Mouse (Mus musculus) liver, adult 2 months (tissue): ENCODE results near the gene 1700003E16Rik. TPM values are rescaled to one million over a fixed set of nuclear protein-coding genes. Genes with fewer than 3 reads are reported as not detected.

Source experiments
- DNase-seq: peaks from one replicate; pipeline ENCODE4 v3.0.0-alpha.2; 2011; ENCODE audit warnings: low read depth, low spot score; ENCODE audit errors: extremely low read depth
- H3K27ac ChIP-seq: fragments of 200-500 bp; replicated peaks from 2 replicates; pipeline ENCODE4 v1.5.1; 2012; ENCODE audit warnings: low read depth, mild to moderate bottlenecking, control low read depth, inconsistent platforms, low read length; ENCODE audit not compliant: insufficient read depth
- H3K27me3 ChIP-seq: fragments of 200-500 bp; 2 replicates; pipeline ENCODE4 v1.6.1; 2012; ENCODE audit warnings: mild to moderate bottlenecking, moderate library complexity, low read length, inconsistent platforms; ENCODE audit not compliant: control insufficient read depth, insufficient read depth
- H3K36me3 ChIP-seq: fragments of 200-500 bp; 2 replicates; pipeline ENCODE4 v1.6.1; 2012; ENCODE audit warnings: low read length, inconsistent platforms; ENCODE audit not compliant: control insufficient read depth, insufficient read depth
- H3K4me1 ChIP-seq: fragments of 200-500 bp; 2 replicates; pipeline ENCODE4 v1.6.1; 2011; ENCODE audit warnings: low read length; ENCODE audit not compliant: control insufficient read depth, insufficient read depth
- H3K4me3 ChIP-seq: fragments of 200-500 bp; 2 replicates; pipeline ENCODE4 v1.5.1; 2011; ENCODE audit warnings: low read depth, mild to moderate bottlenecking, control low read depth, low read length, moderate library complexity; ENCODE audit not compliant: insufficient read depth
- H3K79me2 ChIP-seq: fragments of 200-500 bp; 2 replicates; pipeline ENCODE4 v1.6.1; 2012; ENCODE audit warnings: inconsistent platforms, mild to moderate bottlenecking, low read length, moderate library complexity; ENCODE audit not compliant: control insufficient read depth, insufficient read depth
- H3K9ac ChIP-seq: fragments of 200-500 bp; 2 replicates; pipeline ENCODE4 v1.6.1; 2012; ENCODE audit warnings: low read depth, mild to moderate bottlenecking, control low read depth, inconsistent platforms, low read length
- CTCF ChIP-seq: fragments of 200-500 bp; IDR thresholded peaks from 2 replicates; pipeline ENCODE4 v1.5.1; 2011; ENCODE audit warnings: low read depth, low read length, control low read depth
- POLR2A ChIP-seq: fragments of 200-500 bp; IDR thresholded peaks from 2 replicates; pipeline ENCODE4 v1.6.1; 2011; ENCODE audit warnings: low read length, control low read depth; ENCODE audit not compliant: insufficient read depth; ENCODE audit errors: extremely low read depth
- WGBS: fragments of 180-500 bp; shearing (Covaris S2); methylation state at CpG from one replicate; pipeline ENCODE4 v1.1.7; 2018; 5-methylcytosine and 5-hydroxymethylcytosine counted together
- polyA plus RNA-seq: library from polyadenylated mRNA; depleted of rRNA; stranded (reverse); fragments of >200 nt; gene quantifications from 2 replicates; pipeline ENCODE4 v1.2.3, GENCODE M21; 2012
- total RNA-seq: library from RNA; depleted of rRNA; stranded (reverse); fragments of >200 nt; gene quantifications from 2 replicates; pipeline ENCODE4 v1.2.3, GENCODE M21; 2014

The 1700003E16Rik gene
- total and polyA plus RNA-seq, 2 experiments: 0.09 to 0.22 TPM

DNA sequence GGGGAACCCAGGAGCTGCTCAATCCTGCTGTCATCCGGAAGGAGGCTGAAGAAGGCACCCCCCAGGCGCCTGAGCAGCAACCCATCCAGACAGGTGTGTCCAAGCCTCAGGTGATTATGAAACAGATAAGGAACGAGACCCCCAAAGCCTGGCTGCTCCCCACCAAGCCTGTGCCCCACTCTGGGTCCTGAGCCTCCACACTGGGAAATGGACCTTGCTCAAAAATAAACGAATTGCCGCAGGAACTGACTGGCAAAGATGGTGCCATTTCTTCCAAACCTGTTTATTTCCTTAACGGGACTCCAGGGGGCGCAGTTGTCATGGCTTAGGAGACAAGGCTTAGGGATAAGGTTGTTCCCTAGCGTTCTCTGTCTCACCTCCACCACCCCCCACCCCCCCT lies 6.5 kb downstream of the 1700003E16Rik start:
- Histone ChIP-seq H3K27me3 (no peaks in the 10 kb centered on the region), H3K4me3 (peak overlapping the region; percentile 44), H3K79me2 (peaks cover 6% of the 10 kb centered on the region; the same call in 1 of the 2 replicates), H3K9ac (peak overlapping the region; percentile 84; the same call in 1 of the 2 replicates), H3K27ac (peak overlapping the region; percentile 68), H3K36me3 (no peaks in the 10 kb centered on the region), H3K4me1 (peaks cover 5% of the 10 kb centered on the region; the same call in 1 of the 2 replicates)
- WGBS: 1% methylated on average over 8 of the region's 8 CpGs
- TF ChIP-seq CTCF (peak; percentile 60), POLR2A (no peak)
- peak; percentile 74 for DNase-seq

DNA sequence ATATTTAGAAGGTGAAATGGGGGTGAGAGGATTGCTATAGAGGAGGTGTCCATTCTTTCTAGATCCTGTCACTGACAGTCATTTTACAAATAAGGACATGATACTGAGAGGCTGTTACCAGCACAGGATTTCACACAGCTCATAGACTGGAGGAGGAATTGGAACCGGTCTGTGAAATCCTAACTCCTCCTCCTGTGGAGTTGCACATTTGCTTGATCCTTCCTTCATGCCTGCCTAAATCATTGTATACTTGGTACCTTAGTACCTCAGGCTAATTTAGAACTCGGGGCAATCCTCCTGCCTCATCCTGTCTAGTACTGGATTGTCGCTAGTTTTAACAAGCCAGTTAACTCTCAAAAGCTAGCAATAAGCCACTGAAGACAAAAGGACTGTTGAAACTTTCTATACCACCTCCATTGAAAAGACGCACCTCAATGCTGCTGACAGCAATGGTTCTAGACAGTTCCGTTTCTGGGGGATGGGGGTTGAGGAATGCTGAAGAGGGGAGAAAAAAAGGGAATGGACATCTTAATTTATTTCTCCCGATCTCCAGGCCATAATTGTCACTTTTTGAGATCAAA lies 8.9 kb downstream of the 1700003E16Rik start:
- peaks cover 5% of the 10 kb centered on the region; the same call in 1 of the 2 replicates for H3K4me1 ChIP-seq
- H3K4me3 ChIP-seq: peak overlapping the region; percentile 48
- WGBS: 2% methylated on average over 6 of the region's 6 CpGs
- peak; percentile 58 for DNase-seq
- peak overlapping the region; percentile 63 for H3K9ac ChIP-seq
- no peaks in the 10 kb centered on the region for H3K27me3 ChIP-seq
- H3K27ac ChIP-seq: peak overlapping the region; percentile 42
- H3K79me2 ChIP-seq: peaks cover 17% of the 10 kb centered on the region; the same call in 1 of the 2 replicates
- H3K36me3 ChIP-seq: no peaks in the 10 kb centered on the region
- TF ChIP-seq POLR2A (no peak), CTCF (no peak)

GRCm38 (mm10) chr6:83165607-83166242 lies 9.5 kb downstream of the 1700003E16Rik start, which contains the start of gene Dctn1:
Gene Dctn1, plus strand, starts transcription at chr6:83165920.
- Histone ChIP-seq H3K27me3 (no peaks in the 10 kb centered on the region), H3K4me3 (peak within 1 kb of the TSS; percentile 84), H3K4me1 (peaks cover 5% of the 10 kb centered on the region; the same call in 1 of the 2 replicates), H3K27ac (peak within 1 kb of the TSS; percentile 86), H3K9ac (peak within 1 kb of the TSS; percentile 89), H3K36me3 (no peaks in the 10 kb centered on the region), H3K79me2 (peaks cover 18% of the 10 kb centered on the region)
- TF ChIP-seq CTCF (peak; percentile 76), POLR2A (peak; percentile 62; the same call in 1 of the 2 replicates)
- under 1% methylated on average over 58 of the region's 58 CpGs for WGBS
- peak; percentile 84 for DNase-seq

- H3K36me3 ChIP-seq: no peaks in the 10 kb centered on the region
- H3K9ac ChIP-seq: peak overlapping the region; percentile 89
- peak; percentile 35 for DNase-seq
- under 1% methylated on average over 12 of the region's 12 CpGs for WGBS
- peaks cover 23% of the 10 kb centered on the region for H3K79me2 ChIP-seq
- H3K4me3 ChIP-seq: peak overlapping the region; percentile 84
- no peak for TF ChIP-seq CTCF
- TF ChIP-seq POLR2A: no peak
- H3K27ac ChIP-seq: peak overlapping the region; percentile 58
- H3K27me3 ChIP-seq: no peaks in the 10 kb centered on the region
- peaks cover 5% of the 10 kb centered on the region; the same call in 1 of the 2 replicates for H3K4me1 ChIP-seq
Observed at GRCm38 (mm10) chr6:83166243-83166630, 10.0 kb downstream of the 1700003E16Rik start.

DNA sequence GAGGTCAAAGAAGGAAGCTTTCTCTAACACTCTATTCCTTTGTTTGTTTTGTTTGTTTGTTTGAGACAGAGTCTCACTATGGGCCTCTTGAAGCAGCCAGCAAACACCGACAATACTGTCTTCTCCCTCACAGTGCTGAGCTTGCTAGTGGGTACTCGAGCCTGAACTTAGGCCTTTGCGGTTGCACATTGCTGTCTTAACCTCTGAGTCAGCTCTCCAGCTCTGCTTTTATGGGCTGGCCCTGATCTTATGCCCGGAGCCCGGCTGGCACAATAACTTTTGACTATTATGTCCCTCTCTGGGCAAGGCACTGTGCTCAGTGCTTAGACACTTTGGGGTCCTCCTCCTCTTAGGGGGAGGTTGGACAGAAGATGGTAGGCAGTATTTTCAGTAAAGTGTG lies 13.7 kb downstream of the 1700003E16Rik start:
- Histone ChIP-seq H3K27me3 (no peaks in the 10 kb centered on the region), H3K36me3 (no peaks in the 10 kb centered on the region), H3K79me2 (peaks cover 32% of the 10 kb centered on the region), H3K4me3 (no peak overlapping the region), H3K9ac (no peak overlapping the region), H3K4me1 (no peaks in the 10 kb centered on the region), H3K27ac (no peak overlapping the region)
- DNase-seq: peak; percentile 20
- TF ChIP-seq CTCF (no peak), POLR2A (no peak)
- 45% methylated on average over 5 of the region's 5 CpGs for WGBS

DNA sequence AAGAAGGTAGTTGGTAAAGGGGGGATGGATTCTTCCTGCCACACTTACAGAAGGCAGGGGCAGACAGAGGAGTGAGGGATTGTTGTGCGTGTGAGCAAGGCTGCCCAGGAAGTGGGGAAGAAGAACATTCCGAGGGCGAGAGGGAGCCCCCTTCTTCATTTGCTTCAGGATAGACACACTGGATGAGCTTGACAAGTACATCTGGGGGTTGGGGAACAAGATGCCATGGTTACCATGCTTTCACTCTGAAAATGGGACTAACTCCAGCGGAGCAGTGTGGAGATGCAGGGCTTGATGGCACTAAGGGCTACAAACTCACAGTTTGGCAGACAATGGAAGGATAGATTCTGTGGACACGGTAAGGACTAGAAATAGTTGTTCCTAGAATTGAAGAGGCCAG lies 14.9 kb downstream of the 1700003E16Rik start:
- Histone ChIP-seq H3K36me3 (no peaks in the 10 kb centered on the region), H3K27me3 (no peaks in the 10 kb centered on the region), H3K79me2 (peaks cover 30% of the 10 kb centered on the region), H3K9ac (no peak overlapping the region), H3K4me1 (no peaks in the 10 kb centered on the region), H3K27ac (no peak overlapping the region), H3K4me3 (no peak overlapping the region)
- no peak for DNase-seq
- WGBS: 84% methylated on average over 5 of the region's 5 CpGs
- no peak for TF ChIP-seq POLR2A
